Mouse (Mus musculus) 3134 (cell line): ENCODE measurements around the gene Myo9b.

Experiments
- DNase-seq: peaks from one replicate; pipeline ENCODE4 v3.0.0-alpha.2; 2011; ENCODE audit warnings: low spot score; ENCODE audit not compliant: insufficient read length; ENCODE audit errors: extremely low read depth

Myo9b gene

GRCm38 (mm10) chr8:71381971-71382961 is 109.8 kb downstream of the Myo9b start:
- peak; percentile 93 for DNase-seq

- no peak for DNase-seq
These were observed 110.9 kb downstream of the Myo9b start for GRCm38 (mm10) chr8:71383396-71383795.

GRCm38 (mm10) chr8:71383860-71384259 is 111.3 kb downstream of the Myo9b start:
- DNase-seq, result no peak

- no peak for DNase-seq
These were observed 112.8 kb downstream of the Myo9b start for GRCm38 (mm10) chr8:71385212-71385835.

GRCm38 (mm10) chr8:71388267-71388666 is 115.8 kb downstream of the Myo9b start:
- DNase-seq, result no peak

- DNase-seq, result no peak
These were observed 119.2 kb downstream of the Myo9b start for GRCm38 (mm10) chr8:71391696-71392095.

GRCm38 (mm10) chr8:71392391-71392790 is 119.9 kb downstream of the Myo9b start:
- DNase-seq, result no peak

GRCm38 (mm10) chr8:71392871-71393270 is 120.4 kb downstream of the Myo9b start:
- no peak for DNase-seq

GRCm38 (mm10) chr8:71394481-71394880 is 122.0 kb downstream of the Myo9b start:
- DNase-seq, result no peak

- no peak for DNase-seq
These were observed 122.6 kb downstream of the Myo9b start for GRCm38 (mm10) chr8:71395071-71395470.

- DNase-seq, result no peak
These were observed 123.1 kb downstream of the Myo9b start, which contains the start of gene Ushbp1 for GRCm38 (mm10) chr8:71395629-71396028. TSS of gene Ushbp1 (minus strand) at chr8:71395802.

- peak; percentile 89 for DNase-seq
These were observed 124.3 kb downstream of the Myo9b start, which contains the start of gene Babam1 for GRCm38 (mm10) chr8:71396639-71397305. TSS of gene Babam1 (plus strand) at chr8:71396861.

- DNase-seq, result no peak
These were observed 125.2 kb downstream of the Myo9b start for GRCm38 (mm10) chr8:71397701-71398100.

- DNase-seq, result no peak
These were observed 128.3 kb downstream of the Myo9b start for GRCm38 (mm10) chr8:71400826-71401225.

GRCm38 (mm10) chr8:71401454-71401853 is 128.9 kb downstream of the Myo9b start:
- DNase-seq, result no peak

- no peak for DNase-seq
These were observed 130.0 kb downstream of the Myo9b start for GRCm38 (mm10) chr8:71402446-71402964.

GRCm38 (mm10) chr8:71403107-71403885 is 130.8 kb downstream of the Myo9b start:
- no peak for DNase-seq

GRCm38 (mm10) chr8:71404011-71404410 is 131.5 kb downstream of the Myo9b start:
- DNase-seq, result no peak

GRCm38 (mm10) chr8:71404951-71405351 is 132.4 kb downstream of the Myo9b start:
- no peak for DNase-seq
